Mouse (Mus musculus) midbrain, embryonic 14.5 days (tissue): ENCODE results near the gene Gm21992. TPM values are rescaled to one million over a fixed set of nuclear protein-coding genes. Genes with fewer than 3 reads are reported as not detected.

ENCODE experiments used
- ATAC-seq: fragments of 200-750 bp; cut with Nextera tagmentation; 2 replicates; pipeline ENCODE4 v1.8.0; 2017; ENCODE audit warnings: moderate number of reproducible peaks, moderate library complexity; ENCODE audit not compliant: low FRiP score, low TSS enrichment
- DNase-seq: peaks from one replicate; pipeline ENCODE4 v3.0.0-alpha.2; 2015
- H3K27ac ChIP-seq: fragments of 300-500 bp; sonication (generic); replicated peaks from 2 replicates; pipeline ENCODE4 v1.5.1; 2014; ENCODE audit warnings: mild to moderate bottlenecking, low read depth, low read length, moderate library complexity
- H3K27me3 ChIP-seq: fragments of 300-500 bp; sonication (generic); 2 replicates; pipeline ENCODE4 v1.6.1; 2014; ENCODE audit warnings: low read length, control low read depth, mixed read lengths; ENCODE audit not compliant: control insufficient read depth, insufficient read depth
- H3K36me3 ChIP-seq: fragments of 300-500 bp; sonication (generic); 2 replicates; pipeline ENCODE4 v1.6.1; 2014; ENCODE audit warnings: low read length, control low read depth; ENCODE audit not compliant: control insufficient read depth, insufficient read depth
- H3K4me1 ChIP-seq: fragments of 300-500 bp; sonication (generic); 2 replicates; pipeline ENCODE4 v1.6.1; 2014; ENCODE audit warnings: mild to moderate bottlenecking, antibody characterized with exemption, low read length, control low read depth; ENCODE audit not compliant: control insufficient read depth, insufficient read depth
- H3K4me2 ChIP-seq: fragments of 300-500 bp; sonication (generic); 2 replicates; pipeline ENCODE4 v1.6.1; 2014; ENCODE audit warnings: mild to moderate bottlenecking, low read length, moderate library complexity
- H3K4me3 ChIP-seq: fragments of 300-500 bp; sonication (generic); replicated peaks from 2 replicates; pipeline ENCODE4 v1.5.1; 2014; ENCODE audit warnings: low read depth, low read length
- H3K9ac ChIP-seq: fragments of 300-500 bp; sonication (generic); replicated peaks from 2 replicates; pipeline ENCODE4 v1.6.1; 2014; ENCODE audit warnings: mild to moderate bottlenecking, low read length, moderate library complexity
- H3K9me3 ChIP-seq: fragments of 300-500 bp; sonication (generic); 2 replicates; pipeline ENCODE4 v1.6.1; 2016; ENCODE audit warnings: low read length, control low read depth, mixed read lengths; ENCODE audit not compliant: control insufficient read depth
- WGBS: fragments of 180-500 bp; shearing (Covaris S2); extraction: QIAGEN DNeasy Blood & Tissue Kit; methylation state at CpG from one replicate; pipeline ENCODE4 v1.1.7; 2014; 5-methylcytosine and 5-hydroxymethylcytosine counted together
- polyA plus RNA-seq: library from polyadenylated mRNA; unstranded; fragments of >200 nt; fragmentation: Nextera tagmentation; extraction: Ambion mirVana; gene quantifications from 2 replicates; pipeline ENCODE4 v1.2.1, GENCODE M21; 2014

The Gm21992 gene
- polyA plus RNA-seq: 12.7 and 14.4 TPM in 2 replicates

DNA sequence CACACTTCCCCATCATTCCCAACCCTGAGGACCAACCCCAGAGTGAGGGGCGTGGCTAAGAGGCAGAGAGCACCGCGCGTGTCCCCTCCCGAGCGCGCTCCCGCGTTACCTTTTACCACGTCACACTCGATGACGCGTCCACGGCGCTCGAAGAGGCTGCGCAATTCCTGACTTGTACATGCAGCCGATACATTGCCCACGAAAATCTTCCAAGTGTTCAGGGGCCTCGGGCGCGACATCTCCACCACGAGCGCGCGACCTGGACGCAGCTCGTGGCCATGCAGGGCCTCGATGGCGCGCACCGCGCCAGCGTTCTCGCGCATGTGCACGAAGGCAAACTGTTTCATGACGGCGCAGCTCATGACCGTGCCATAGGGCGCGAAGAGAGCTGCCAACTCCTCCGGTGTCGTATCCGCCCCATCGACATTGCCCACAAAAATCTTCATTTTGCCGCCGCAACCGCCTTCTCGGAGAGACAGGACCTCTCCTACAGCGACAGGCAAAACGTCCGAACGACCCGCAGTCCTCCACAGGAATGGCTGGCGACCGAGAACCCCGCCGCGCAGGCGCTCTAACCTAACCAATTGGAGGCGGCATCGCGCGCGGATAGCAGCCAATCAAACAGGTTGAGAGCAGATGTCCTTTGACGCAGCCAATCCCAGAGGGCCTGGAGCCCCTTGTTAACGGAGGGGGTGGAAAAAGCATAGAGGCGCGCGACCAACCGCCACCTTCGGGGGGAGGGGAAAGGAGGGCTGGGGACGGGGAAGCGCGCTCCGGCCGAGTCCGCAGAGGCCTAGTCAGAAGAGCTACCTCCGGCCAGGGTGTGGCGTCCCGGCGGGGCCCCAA lies at the start of gene Gm21992, which contains the start of gene Rbm14:
Gene Gm21992 (minus strand): TSS at position 550 of the 846 bp plus-strand sequence.
Gene Rbm14 (minus strand): TSS at position 572 of the 846 bp plus-strand sequence.
- under 1% methylated on average over 83 of the region's 83 CpGs for WGBS
- H3K4me2 ChIP-seq: peak within 1 kb of the TSS; percentile 94
- H3K9ac ChIP-seq: peak within 1 kb of the TSS; percentile 68
- no peaks in the 10 kb centered on the region for H3K27me3 ChIP-seq
- no peaks in the 10 kb centered on the region for H3K36me3 ChIP-seq
- DNase-seq (peak; percentile 99), ATAC-seq (peak; percentile 99)
- H3K9me3 ChIP-seq: no peaks in the 10 kb centered on the region
- peaks cover 18% of the 10 kb centered on the region for H3K4me1 ChIP-seq
- H3K4me3 ChIP-seq: peak within 1 kb of the TSS; percentile 87
- peak within 1 kb of the TSS; percentile 91 for H3K27ac ChIP-seq

DNA sequence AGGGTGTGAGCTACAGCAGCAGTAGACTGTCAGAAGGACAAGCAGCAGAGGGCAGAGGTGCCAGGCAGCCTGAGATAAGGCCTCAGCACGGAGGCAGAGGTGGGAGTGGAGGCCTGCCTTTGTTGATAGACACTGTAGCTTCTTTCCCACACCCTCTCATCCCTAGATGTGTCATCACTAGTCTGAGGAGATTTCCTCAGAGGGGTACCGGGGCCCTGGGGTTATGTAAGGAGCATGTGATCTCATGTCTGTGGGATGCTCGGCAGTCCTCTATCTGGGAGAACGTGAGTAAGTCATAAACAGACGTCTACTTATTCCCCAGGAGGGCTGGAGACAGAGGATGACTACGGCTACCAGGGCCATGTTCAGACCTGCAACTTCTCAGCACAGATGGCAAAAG lies 47.7 kb upstream of the Gm21992 start:
- H3K4me3 ChIP-seq: no peak overlapping the region
- peaks cover 15% of the 10 kb centered on the region for H3K4me1 ChIP-seq
- H3K36me3 ChIP-seq: peaks cover 28% of the 10 kb centered on the region
- ATAC-seq (no peak), DNase-seq (no peak)
- no peak overlapping the region for H3K4me2 ChIP-seq
- no peaks in the 10 kb centered on the region for H3K9me3 ChIP-seq
- no peaks in the 10 kb centered on the region for H3K27me3 ChIP-seq
- no peak overlapping the region for H3K27ac ChIP-seq
- H3K9ac ChIP-seq: no peak overlapping the region
- WGBS: 75% methylated on average over 6 of the region's 6 CpGs

DNA sequence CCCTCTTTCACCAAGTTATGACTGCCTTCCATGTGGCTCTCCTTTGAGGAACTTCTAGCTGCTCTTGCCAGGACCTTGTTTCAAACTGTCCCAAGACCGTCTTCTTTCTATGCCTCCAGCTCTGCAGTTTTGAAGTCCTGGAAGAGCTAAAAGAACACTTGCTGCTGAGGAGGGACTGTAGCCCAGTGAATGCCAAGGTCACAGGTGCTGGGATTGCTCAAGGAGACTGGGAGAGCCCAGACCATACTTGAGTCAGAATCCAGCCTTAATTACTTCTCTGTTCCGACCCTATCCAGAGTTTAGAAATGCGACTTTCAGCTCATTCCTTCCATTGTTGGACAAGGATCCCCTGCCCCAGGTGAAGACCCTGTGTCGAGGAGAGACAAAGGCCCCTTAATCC lies 44.5 kb upstream of the Gm21992 start:
- Histone ChIP-seq H3K36me3 (peaks cover 22% of the 10 kb centered on the region), H3K27me3 (no peaks in the 10 kb centered on the region), H3K9ac (peak overlapping the region; percentile 77; the same call in 1 of the 2 replicates), H3K27ac (no peak overlapping the region), H3K4me3 (peak overlapping the region; percentile 67), H3K4me1 (peaks cover 15% of the 10 kb centered on the region), H3K4me2 (peak overlapping the region; percentile 96), H3K9me3 (no peaks in the 10 kb centered on the region)
- ATAC-seq (no peak), DNase-seq (no peak)
- 46% methylated on average over 4 of the region's 4 CpGs for WGBS

DNA sequence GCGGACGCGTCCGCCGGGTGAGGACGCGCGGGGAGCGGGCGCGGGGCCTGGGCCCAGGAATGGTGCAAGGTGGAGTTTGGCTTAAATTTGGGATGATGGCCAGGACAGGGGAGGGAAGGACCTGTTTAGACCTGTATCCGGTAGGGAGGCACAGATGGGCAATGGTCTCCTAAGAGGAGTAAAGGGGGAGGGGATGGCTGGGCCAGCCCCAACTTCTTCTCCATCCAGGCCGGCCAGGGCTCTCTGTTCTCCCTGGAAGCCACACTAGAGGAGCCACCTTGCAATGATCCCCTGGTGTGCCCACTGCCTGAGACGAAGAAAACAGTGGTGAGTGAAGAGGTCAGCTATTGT lies 44.0 kb upstream of the Gm21992 start:
- Histone ChIP-seq H3K27ac (peak overlapping the region; percentile 64), H3K9me3 (no peaks in the 10 kb centered on the region), H3K27me3 (no peaks in the 10 kb centered on the region), H3K4me1 (peaks cover 15% of the 10 kb centered on the region), H3K4me3 (peak overlapping the region; percentile 67), H3K4me2 (peak overlapping the region; percentile 96), H3K9ac (peak overlapping the region; percentile 77), H3K36me3 (peaks cover 17% of the 10 kb centered on the region)
- WGBS: 0% methylated on average over 14 of the region's 14 CpGs
- ATAC-seq (peak; percentile 24; the same call in 1 of the 2 replicates), DNase-seq (no peak)

DNA sequence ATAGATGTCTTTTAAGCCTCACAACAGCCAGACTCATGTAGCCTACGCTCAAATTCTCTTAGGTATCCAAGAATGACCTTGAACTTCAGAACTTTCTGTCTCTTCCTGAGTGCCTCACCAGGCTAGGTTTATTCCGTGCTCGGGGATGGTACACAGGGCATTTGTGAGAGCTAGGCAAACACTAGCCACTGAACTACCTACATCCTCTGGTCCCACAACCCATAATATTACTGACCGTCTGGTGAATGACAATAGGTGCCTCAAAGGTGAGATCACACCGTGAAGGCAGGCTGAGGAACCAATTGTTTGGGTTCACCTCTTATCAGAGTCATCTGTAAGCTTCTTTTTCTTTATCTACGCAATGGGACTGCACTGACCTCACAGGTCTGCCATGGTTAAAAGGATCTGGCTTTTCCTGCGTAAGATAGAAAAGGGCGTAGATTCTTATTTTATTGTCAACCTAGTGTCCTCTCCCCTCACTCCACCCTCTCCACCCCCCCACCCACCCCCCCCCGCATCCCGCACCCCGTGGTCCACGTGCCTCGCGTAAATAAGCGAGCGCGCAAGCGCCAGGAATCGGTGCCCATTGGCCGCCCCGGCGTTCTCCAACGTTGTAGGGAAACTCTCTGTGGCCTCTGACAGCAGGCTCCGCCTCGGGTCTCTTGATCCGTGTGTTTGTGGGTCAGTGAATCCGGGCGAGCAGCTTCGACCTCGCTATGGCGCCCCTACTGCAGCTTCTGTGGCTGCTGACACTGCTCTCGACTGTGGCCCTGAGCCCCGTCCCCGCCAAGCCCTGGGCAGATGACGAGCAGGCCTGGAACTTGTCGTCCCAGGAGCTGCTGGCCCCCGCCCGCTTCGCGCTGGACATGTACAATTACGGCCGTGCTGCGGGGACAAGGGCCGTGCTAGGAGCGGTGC lies 43.4 kb upstream of the Gm21992 start, which contains the start of gene Ctsf:
Gene Ctsf (plus strand): TSS at position 579 of the 918 bp plus-strand sequence.
- Histone ChIP-seq H3K36me3 (peaks cover 11% of the 10 kb centered on the region), H3K4me1 (peaks cover 15% of the 10 kb centered on the region), H3K27me3 (no peaks in the 10 kb centered on the region), H3K4me3 (peak within 1 kb of the TSS; percentile 67), H3K9ac (peak within 1 kb of the TSS; percentile 77), H3K9me3 (no peaks in the 10 kb centered on the region), H3K4me2 (peak within 1 kb of the TSS; percentile 96), H3K27ac (peak within 1 kb of the TSS; percentile 64)
- ATAC-seq (peak; percentile 87), DNase-seq (peak; percentile 93)
- 3% methylated on average over 45 of the region's 45 CpGs for WGBS

DNA sequence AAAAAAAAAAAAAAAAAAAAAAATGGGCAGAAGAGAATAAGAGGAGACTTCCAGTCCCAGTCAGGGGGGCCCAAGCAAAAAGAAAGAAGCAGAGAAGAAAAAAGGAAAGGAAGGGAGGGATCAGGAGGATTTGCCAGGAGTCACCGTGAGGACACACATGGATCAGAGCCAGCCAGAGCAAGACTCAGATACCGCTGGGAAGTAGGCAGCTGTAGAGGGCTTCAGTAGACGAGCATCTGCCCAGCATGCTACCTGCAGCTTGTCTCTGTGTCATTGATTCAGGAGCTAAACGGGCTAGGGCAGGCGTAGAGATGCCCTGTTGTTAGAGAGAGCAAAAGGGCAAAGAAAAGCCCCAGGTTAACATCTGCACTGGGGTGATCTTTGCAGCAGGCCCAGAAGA lies 38.9 kb upstream of the Gm21992 start:
- Histone ChIP-seq H3K4me3 (no peak overlapping the region), H3K4me1 (0 out of 2 replicates have a peak, but pooled peaks cover 6% of the 10 kb centered on the region), H3K27ac (no peak overlapping the region), H3K4me2 (no peak overlapping the region), H3K9ac (no peak overlapping the region), H3K27me3 (no peaks in the 10 kb centered on the region), H3K36me3 (no peaks in the 10 kb centered on the region), H3K9me3 (no peaks in the 10 kb centered on the region)
- WGBS: 22% methylated on average over 5 of the region's 5 CpGs
- DNase-seq (no peak), ATAC-seq (no peak)

DNA sequence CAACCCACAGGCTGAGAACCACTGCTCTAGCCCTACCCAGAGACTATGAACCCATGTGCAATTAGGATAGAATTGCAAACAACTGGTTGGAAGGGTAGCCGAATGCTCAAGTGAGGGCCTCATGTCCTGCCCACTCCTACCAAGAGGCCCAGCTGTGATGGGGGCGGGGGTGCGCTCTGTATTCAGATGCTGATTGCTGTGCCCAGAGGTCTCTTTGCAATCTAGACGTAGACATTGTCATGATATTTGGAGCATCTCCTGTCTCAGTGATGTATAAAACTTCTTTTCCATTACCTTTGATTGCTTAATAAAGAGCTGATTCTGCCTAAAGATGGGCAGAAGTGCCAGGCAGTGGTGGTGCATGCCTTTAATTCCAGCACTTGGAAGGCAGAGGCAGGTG lies 38.4 kb upstream of the Gm21992 start:
- no peaks in the 10 kb centered on the region for H3K9me3 ChIP-seq
- H3K4me1 ChIP-seq: 0 out of 2 replicates have a peak, but pooled peaks cover 5% of the 10 kb centered on the region
- DNase-seq (no peak), ATAC-seq (no peak)
- no peaks in the 10 kb centered on the region for H3K36me3 ChIP-seq
- H3K4me2 ChIP-seq: no peak overlapping the region
- H3K27me3 ChIP-seq: no peaks in the 10 kb centered on the region
- 58% methylated on average over 4 of the region's 4 CpGs for WGBS
- H3K9ac ChIP-seq: no peak overlapping the region
- H3K27ac ChIP-seq: no peak overlapping the region
- no peak overlapping the region for H3K4me3 ChIP-seq

DNA sequence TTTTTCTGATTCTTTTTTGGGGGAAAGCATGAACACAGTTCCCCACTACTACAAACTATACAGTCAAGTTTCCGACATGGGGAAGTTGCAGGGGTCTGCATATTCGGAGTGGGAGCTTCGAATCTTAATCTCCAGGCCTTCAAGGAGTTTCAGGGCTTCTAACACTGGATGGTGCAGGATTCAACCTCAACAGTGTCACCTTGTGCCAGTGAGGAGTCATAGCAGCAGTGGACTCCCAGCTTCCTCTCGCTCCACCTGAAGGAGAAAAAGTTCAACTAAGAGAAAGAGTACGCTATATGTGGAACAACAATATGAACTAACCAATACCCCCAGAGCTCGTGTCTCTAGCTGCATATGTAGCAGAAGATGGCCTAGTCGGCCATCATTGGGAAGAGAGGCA lies 36.1 kb upstream of the Gm21992 start:
- H3K9me3 ChIP-seq: no peaks in the 10 kb centered on the region
- H3K4me2 ChIP-seq: no peak overlapping the region
- H3K4me1 ChIP-seq: no peaks in the 10 kb centered on the region
- H3K4me3 ChIP-seq: no peak overlapping the region
- H3K27ac ChIP-seq: no peak overlapping the region
- 42% methylated on average over 7 of the region's 7 CpGs for WGBS
- peak; percentile 47 for DNase-seq
- no peak for ATAC-seq
- no peak overlapping the region for H3K9ac ChIP-seq
- no peaks in the 10 kb centered on the region for H3K36me3 ChIP-seq
- no peaks in the 10 kb centered on the region for H3K27me3 ChIP-seq
